Comparison of ENCODE assay signal across 9 mouse cellular contexts in genomic region chr5:15933581-15934375, GRCm38 (mm10). TPM values are rescaled to one million over a fixed set of nuclear protein-coding genes. Genes with fewer than 3 reads are reported as not detected.
DNase-seq lines count a peak whose midpoint lies in the region; ATAC-seq and TF ChIP-seq lines count a peak whose summit lies in the region.
"Had no signal": no experiment of that assay in that cellular context is flagged by ENCODE, and none has a peak within 500 bp of the region (broad histone marks: within the 10 kb centered on the region; RNA-seq: fewer than 3 reads in every experiment).

No protein-coding gene starts in this region.

- DNase-seq in heart, adult 8-10 months (ENCODE audit: low spot score), result no peak
- peak; percentile 75 for DNase-seq in forebrain, postnatal 0 days
- peak; percentile 30 for DNase-seq in layer of hippocampus, adult 9-11 months
- peak; percentile 97 for DNase-seq in midbrain, embryonic 11.5 days (ENCODE audit: low spot score, missing footprints)
- DNase-seq in testis, postnatal 14 days (ENCODE audit: low spot score), result peak; percentile 60
- DNase-seq in c-Kit-positive CD71-positive TER-119-positive erythroid progenitor cells, embryonic 14.5 days (ENCODE audit: low spot score), result no peak

- H3K9ac ChIP-seq in heart, embryonic 13.5 days, result peak overlapping the region; percentile 93
- peak overlapping the region; percentile 93 for H3K9ac ChIP-seq in forebrain, postnatal 0 days
- H3K9ac ChIP-seq in midbrain, embryonic 11.5 days (ENCODE audit: low read length), result peak overlapping the region; percentile 70

- H3K27me3 ChIP-seq in heart, embryonic 13.5 days (replicated peaks), result 0 out of 2 replicates have a peak, but pooled peaks cover 8% of the 10 kb centered on the region
- H3K27me3 ChIP-seq in forebrain, postnatal 0 days (ENCODE audit: insufficient read depth, low read length), result no peaks in the 10 kb centered on the region
- peaks cover 59% of the 10 kb centered on the region for H3K27me3 ChIP-seq in midbrain, embryonic 11.5 days (ENCODE audit: control insufficient read depth, insufficient read depth, low read length)

- no peak for TF ChIP-seq CTCF in forebrain, postnatal 0 days (IDR thresholded peaks at IDR 0.05; ENCODE audit: low read depth)

- H3K36me3 ChIP-seq in heart, embryonic 13.5 days, result no peaks in the 10 kb centered on the region
- no peaks in the 10 kb centered on the region for H3K36me3 ChIP-seq in forebrain, postnatal 0 days (ENCODE audit: insufficient read depth)
- no peaks in the 10 kb centered on the region for H3K36me3 ChIP-seq in midbrain, embryonic 11.5 days (ENCODE audit: control insufficient read depth, insufficient read depth, low read length)
- H3K36me3 ChIP-seq: G1E had no signal

- H3K9me3 ChIP-seq in heart, embryonic 13.5 days, result no peaks in the 10 kb centered on the region
- no peaks in the 10 kb centered on the region for H3K9me3 ChIP-seq in forebrain, postnatal 0 days (ENCODE audit: low read length)
- H3K9me3 ChIP-seq in midbrain, embryonic 11.5 days (ENCODE audit: control insufficient read depth, low read length), result no peaks in the 10 kb centered on the region

- ATAC-seq in heart, embryonic 13.5 days (ENCODE audit: extremely low read depth, insufficient number of reproducible peaks, low FRiP score, low TSS enrichment), result no peak
- ATAC-seq in cerebellum, adult (ENCODE audit: insufficient number of reproducible peaks, low FRiP score, low TSS enrichment), result peak; percentile 28
- ATAC-seq in forebrain, postnatal 0 days, result peak; percentile 32
- ATAC-seq in midbrain, embryonic 11.5 days (ENCODE audit: low FRiP score), result no peak; the same call in 1 of the 2 replicates

- WGBS in heart, embryonic 13.5 days, result 9% methylated on average over 17 of the region's 17 CpGs
- 9% methylated on average over 17 of the region's 17 CpGs for WGBS in forebrain, postnatal 0 days
- WGBS in midbrain, embryonic 11.5 days, result under 1% methylated on average over 17 of the region's 17 CpGs

- H3K27ac ChIP-seq in heart, embryonic 13.5 days (replicated peaks), result peak overlapping the region; percentile 96
- H3K27ac ChIP-seq in forebrain, postnatal 0 days (ENCODE audit: low read depth, low read length), result peak overlapping the region; percentile 97
- H3K27ac ChIP-seq in midbrain, embryonic 11.5 days (ENCODE audit: low read depth, low read length), result peak overlapping the region; percentile 84

- peak overlapping the region; percentile 84 for H3K4me2 ChIP-seq in heart, embryonic 13.5 days
- H3K4me2 ChIP-seq in forebrain, postnatal 0 days (ENCODE audit: low read depth), result peak overlapping the region; percentile 81
- peak overlapping the region; percentile 59 for H3K4me2 ChIP-seq in midbrain, embryonic 11.5 days

- H3K4me3 ChIP-seq in heart, embryonic 13.5 days, result peak overlapping the region; percentile 72
- H3K4me3 ChIP-seq in forebrain, postnatal 0 days (ENCODE audit: low read depth, low read length), result peak overlapping the region; percentile 72
- peak overlapping the region; percentile 50 for H3K4me3 ChIP-seq in midbrain, embryonic 11.5 days (ENCODE audit: low read depth, low read length)

- peaks cover 18% of the 10 kb centered on the region for H3K4me1 ChIP-seq in heart, embryonic 13.5 days
- H3K4me1 ChIP-seq in forebrain, postnatal 0 days (ENCODE audit: insufficient read depth), result no peaks in the 10 kb centered on the region
- H3K4me1 ChIP-seq in midbrain, embryonic 11.5 days (ENCODE audit: control insufficient read depth, insufficient read depth, low read length), result 0 out of 2 replicates have a peak, but pooled peaks cover 5% of the 10 kb centered on the region

RNA-seq across cellular contexts. Expression of gene Cacna2d1, which starts 0.7 kb away (rescaled TPM):
- polyA plus RNA-seq in heart, embryonic 13.5 days (2015; fragmentation: Nextera tagmentation; extraction: Ambion mirVana), result 17.7 and 20.4 TPM in 2 replicates
- total RNA-seq in heart, adult 8-10 months (2022), result 100 to 1,000 TPM in 1 of 4 experiments, 10 to 100 TPM in 3; 80.2 to 106 (median 94.4) TPM
- 68.2 and 80.4 TPM in 2 replicates for total RNA-seq in forebrain, postnatal 0 days (2014; rRNA removed)
- polyA plus RNA-seq in forebrain, postnatal 0 days (2015; fragmentation: Nextera tagmentation; extraction: Ambion mirVana), result 15.1 and 28.5 TPM in 2 replicates
- polyA plus RNA-seq in midbrain, embryonic 11.5 days (2014; fragmentation: Nextera tagmentation; extraction: Ambion mirVana), result 20.8 TPM in 2 replicates
- polyA plus RNA-seq: G1E had no signal

Comparison
In these comparisons a context has a peak if more than half of its experiments do, and no peak if none do; other contexts are left out.
1. ATAC-seq: peak in cerebellum, adult (single experiment) and forebrain, postnatal 0 days (single experiment); none in heart, embryonic 13.5 days (single experiment) and midbrain, embryonic 11.5 days (single experiment).
2. DNase-seq: peak in forebrain, postnatal 0 days (single experiment), layer of hippocampus, adult 9-11 months (single experiment), midbrain, embryonic 11.5 days (single experiment) and testis, postnatal 14 days (single experiment); none in heart, adult 8-10 months (single experiment) and c-Kit-positive CD71-positive TER-119-positive erythroid progenitor cells, embryonic 14.5 days (single experiment).
3. Peak in every context shown above with its lines, with median percentiles within 50 percentile points of each other: H3K27ac ChIP-seq, H3K4me2 ChIP-seq, H3K4me3 ChIP-seq and H3K9ac ChIP-seq.